Mouse (Mus musculus): ENCODE measurements around the gene Inpp5k.

The Inpp5k gene

GRCm38 (mm10) chr11:75620136-75620780, 10.5 kb upstream of the Inpp5k start:
- peak; percentile 70 for DNase-seq

GRCm38 (mm10) chr11:75621426-75621825, 9.4 kb upstream of the Inpp5k start:
- DNase-seq, result no peak

- no peak for DNase-seq
Observed at GRCm38 (mm10) chr11:75622588-75623329, 8.0 kb upstream of the Inpp5k start.

- DNase-seq, result no peak
Observed at GRCm38 (mm10) chr11:75624102-75624554, 6.7 kb upstream of the Inpp5k start.

- no peak for DNase-seq
Observed at GRCm38 (mm10) chr11:75625820-75626219, 5.0 kb upstream of the Inpp5k start.

GRCm38 (mm10) chr11:75630098-75630497, 690 bp upstream of the Inpp5k start:
- no peak for DNase-seq

- no peak for DNase-seq
Observed at GRCm38 (mm10) chr11:75631561-75632225, 905 bp downstream of the Inpp5k start.

GRCm38 (mm10) chr11:75632921-75633320, 2.1 kb downstream of the Inpp5k start:
- DNase-seq, result no peak

- no peak for DNase-seq
Observed at GRCm38 (mm10) chr11:75634801-75635200, 4.0 kb downstream of the Inpp5k start.

GRCm38 (mm10) chr11:75635315-75635714, 4.5 kb downstream of the Inpp5k start:
- no peak for DNase-seq

- DNase-seq, result no peak
Observed at GRCm38 (mm10) chr11:75643323-75643722, 12.5 kb downstream of the Inpp5k start.

- DNase-seq, result no peak
Observed at GRCm38 (mm10) chr11:75644684-75645083, 13.9 kb downstream of the Inpp5k start.

GRCm38 (mm10) chr11:75647681-75648211, 17.0 kb downstream of the Inpp5k start:
- peak; percentile 50 for DNase-seq

- no peak for DNase-seq
Observed at GRCm38 (mm10) chr11:75649155-75649561, 18.4 kb downstream of the Inpp5k start.

GRCm38 (mm10) chr11:75650311-75650710, 19.5 kb downstream of the Inpp5k start, which contains the start of gene Myo1c:
Gene Myo1c (plus strand): TSS chr11:75650504.
- DNase-seq, result no peak

GRCm38 (mm10) chr11:75650958-75651425, 20.2 kb downstream of the Inpp5k start:
- no peak for DNase-seq

GRCm38 (mm10) chr11:75651426-75652221, 20.8 kb downstream of the Inpp5k start:
- peak; percentile 76 for DNase-seq

- DNase-seq, result no peak
Observed at GRCm38 (mm10) chr11:75652222-75652941, 21.6 kb downstream of the Inpp5k start.

- DNase-seq, result no peak
Observed at GRCm38 (mm10) chr11:75652942-75653684, 22.3 kb downstream of the Inpp5k start.

GRCm38 (mm10) chr11:75653781-75654470, 23.1 kb downstream of the Inpp5k start:
- DNase-seq, result peak; percentile 73
